Mouse (Mus musculus) heart, embryonic 10.5 days (tissue): ENCODE results near the gene Clp1. TPM values are rescaled to one million over a fixed set of nuclear protein-coding genes. Genes with fewer than 3 reads are reported as not detected.

ENCODE experiments used
- DNase-seq: peaks from one replicate; pipeline ENCODE4 v3.0.0-alpha.2; 2017; ENCODE audit warnings: low spot score
- H3K27ac ChIP-seq: fragments of 300-500 bp; sonication (generic); 2 replicates; pipeline ENCODE4 v1.5.1; 2016; ENCODE audit warnings: mild to moderate bottlenecking
- H3K27me3 ChIP-seq: fragments of 300-500 bp; sonication (generic); 2 replicates; pipeline ENCODE4 v1.6.1; 2016; ENCODE audit warnings: mild to moderate bottlenecking; ENCODE audit not compliant: poor library complexity, insufficient read depth, severe bottlenecking
- H3K36me3 ChIP-seq: fragments of 300-500 bp; sonication (generic); 2 replicates; pipeline ENCODE4 v1.6.1; 2016; ENCODE audit warnings: mild to moderate bottlenecking, moderate library complexity
- H3K4me1 ChIP-seq: fragments of 300-500 bp; sonication (generic); 2 replicates; pipeline ENCODE4 v1.6.1; 2016; ENCODE audit warnings: mild to moderate bottlenecking
- H3K4me3 ChIP-seq: fragments of 300-500 bp; sonication (generic); 2 replicates; pipeline ENCODE4 v1.5.1; 2016; ENCODE audit warnings: mild to moderate bottlenecking, moderate library complexity
- H3K9me3 ChIP-seq: fragments of 300-500 bp; sonication (generic); 2 replicates; pipeline ENCODE4 v1.6.1; 2016; ENCODE audit warnings: mild to moderate bottlenecking, moderate library complexity
- WGBS: fragments of 180-500 bp; shearing (Covaris S2); methylation state at CpG from one replicate; pipeline ENCODE4 v1.1.7; 2016; 5-methylcytosine and 5-hydroxymethylcytosine counted together
- polyA plus RNA-seq: library from polyadenylated mRNA; unstranded; fragments of >200 nt; fragmentation: Nextera tagmentation; extraction: Ambion mirVana; gene quantifications from 2 replicates; pipeline ENCODE4 v1.2.1, GENCODE M21; 2016

Clp1 gene
- polyA plus RNA-seq, 1 experiment from 2014 or later: 42.1 TPM

DNA sequence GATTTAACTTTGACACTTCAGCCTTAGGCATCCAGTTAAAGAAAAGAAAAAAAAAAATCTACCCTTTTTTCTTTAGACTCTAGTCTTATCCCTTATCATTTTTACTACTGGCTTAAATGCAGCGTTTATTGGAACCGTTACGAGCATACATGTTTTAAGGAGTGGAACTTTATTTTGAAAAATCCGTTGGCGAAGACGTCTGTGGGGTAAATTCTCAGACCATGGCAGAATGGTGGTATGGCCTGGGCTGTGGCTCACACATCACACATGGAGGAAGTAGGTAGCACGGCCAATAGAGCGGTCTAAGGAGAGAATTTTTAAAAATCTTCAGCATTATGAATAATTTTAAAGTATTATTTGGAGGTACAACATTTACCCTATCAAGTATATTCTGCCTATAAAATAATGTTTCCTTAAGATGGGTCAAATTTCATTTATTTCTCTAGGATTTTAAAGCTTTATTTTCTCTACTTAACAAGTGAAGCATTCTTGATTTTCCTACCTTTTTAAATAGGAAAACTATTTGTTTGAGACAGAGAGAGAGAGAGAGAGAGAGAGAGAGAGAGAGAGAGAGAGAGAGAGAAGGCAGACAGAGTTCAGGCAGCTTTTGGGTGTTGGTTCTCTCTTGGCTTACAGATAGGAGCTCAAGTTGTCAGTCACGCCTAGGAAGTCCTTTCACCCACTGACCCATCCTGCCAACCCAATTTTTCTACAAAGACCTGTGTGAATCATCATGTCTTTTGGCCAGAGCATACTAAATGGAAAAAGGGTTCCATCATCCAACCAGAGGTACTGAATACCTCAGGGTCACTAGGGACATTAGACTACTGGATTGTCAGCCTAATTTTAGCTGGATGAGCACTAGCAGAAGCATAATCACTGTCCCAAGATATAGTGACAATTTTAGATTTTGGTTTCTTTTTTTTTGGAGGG, 10.5 kb downstream of the Clp1 start:
- 32% methylated on average over 9 of the region's 9 CpGs for WGBS
- H3K27me3 ChIP-seq: no peaks in the 10 kb centered on the region
- H3K9me3 ChIP-seq: no peaks in the 10 kb centered on the region
- H3K4me1 ChIP-seq: peaks cover 15% of the 10 kb centered on the region
- no peak for DNase-seq
- peak overlapping the region; percentile 97 for H3K27ac ChIP-seq
- H3K36me3 ChIP-seq: peaks cover 6% of the 10 kb centered on the region; the same call in 1 of the 2 replicates
- H3K4me3 ChIP-seq: peak overlapping the region; percentile 90

- Histone ChIP-seq H3K4me3 (peak overlapping the region; percentile 90), H3K4me1 (peaks cover 15% of the 10 kb centered on the region), H3K36me3 (peaks cover 3% of the 10 kb centered on the region), H3K27ac (peak overlapping the region; percentile 97), H3K27me3 (no peaks in the 10 kb centered on the region), H3K9me3 (no peaks in the 10 kb centered on the region)
- DNase-seq: peak; percentile 97
- under 1% methylated on average over 33 of the region's 33 CpGs for WGBS
These were observed 11.4 kb downstream of the Clp1 start for GRCm38 (mm10) chr2:84715562-84716361.

- DNase-seq: peak; percentile 99
- Histone ChIP-seq H3K4me3 (peak within 1 kb of the TSS; percentile 90), H3K9me3 (no peaks in the 10 kb centered on the region), H3K27ac (peak within 1 kb of the TSS; percentile 97), H3K27me3 (no peaks in the 10 kb centered on the region), H3K36me3 (peaks cover 11% of the 10 kb centered on the region), H3K4me1 (peaks cover 15% of the 10 kb centered on the region)
- WGBS: under 1% methylated on average over 105 of the region's 107 CpGs
These were observed 12.2 kb downstream of the Clp1 start, which contains the start of gene Zdhhc5 for GRCm38 (mm10) chr2:84714811-84715561. Zdhhc5 (minus strand) TSS chr2:84715180.

DNA sequence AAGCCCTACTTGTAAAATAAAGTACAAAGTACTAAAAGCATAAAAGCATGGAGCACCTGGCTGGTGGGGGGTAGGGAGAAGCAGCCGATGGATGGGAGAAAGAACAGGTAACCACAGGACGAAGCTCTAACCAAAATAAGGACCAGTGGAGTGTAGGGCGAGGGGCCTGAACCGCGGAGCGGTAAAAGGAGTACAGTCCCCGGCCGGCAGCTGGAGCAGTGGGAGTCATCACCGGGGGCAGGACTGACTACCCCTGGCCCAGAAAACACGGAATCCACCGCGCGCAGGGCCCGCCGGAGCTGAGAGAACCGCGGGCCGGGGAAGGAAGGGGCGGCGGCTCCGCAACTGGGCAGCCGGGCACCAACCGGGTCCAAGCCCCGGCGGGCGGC, 12.7 kb downstream of the Clp1 start:
- WGBS: 0% methylated on average over 25 of the region's 26 CpGs

DNA sequence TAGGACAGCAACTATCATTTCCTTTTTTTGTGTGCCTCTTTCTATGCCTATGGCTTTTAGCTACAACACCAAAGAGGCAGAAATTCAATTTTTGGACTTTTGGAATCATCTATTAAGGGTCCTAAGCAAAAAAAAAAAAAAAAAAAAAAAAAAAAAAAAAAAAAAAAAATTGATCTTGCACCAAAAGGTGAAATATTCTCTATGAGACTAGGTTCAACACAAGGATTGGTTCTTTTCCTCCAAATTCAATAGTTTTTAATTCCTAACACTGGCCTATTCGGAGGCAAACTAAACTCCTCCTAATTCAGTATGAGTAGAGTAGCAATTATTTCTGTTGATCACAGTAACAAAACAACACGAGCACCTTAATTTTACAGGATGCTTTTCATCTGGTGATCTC, 15.3 kb downstream of the Clp1 start:
- WGBS: 91% methylated on average over 2 of the region's 2 CpGs
- no peaks in the 10 kb centered on the region for H3K27me3 ChIP-seq
- no peak overlapping the region for H3K27ac ChIP-seq
- no peaks in the 10 kb centered on the region for H3K9me3 ChIP-seq
- no peak overlapping the region for H3K4me3 ChIP-seq
- DNase-seq: no peak
- H3K36me3 ChIP-seq: peaks cover 38% of the 10 kb centered on the region
- H3K4me1 ChIP-seq: peaks cover 12% of the 10 kb centered on the region

More for the DNA sequence above, 12.7 kb downstream of the Clp1 start:
- Histone ChIP-seq H3K36me3 (peaks cover 16% of the 10 kb centered on the region), H3K4me1 (peaks cover 15% of the 10 kb centered on the region), H3K9me3 (no peaks in the 10 kb centered on the region), H3K27me3 (no peaks in the 10 kb centered on the region), H3K4me3 (peak overlapping the region; percentile 90), H3K27ac (peak overlapping the region; percentile 97)
- peak; percentile 84 for DNase-seq

- Histone ChIP-seq H3K4me1 (no peaks in the 10 kb centered on the region), H3K27ac (no peak overlapping the region), H3K27me3 (no peaks in the 10 kb centered on the region), H3K9me3 (no peaks in the 10 kb centered on the region), H3K4me3 (no peak overlapping the region), H3K36me3 (peaks cover 64% of the 10 kb centered on the region)
- DNase-seq: no peak
- 60% methylated on average over 1 of the region's 1 CpGs for WGBS
These were observed 19.6 kb downstream of the Clp1 start for GRCm38 (mm10) chr2:84707523-84707922.

DNA sequence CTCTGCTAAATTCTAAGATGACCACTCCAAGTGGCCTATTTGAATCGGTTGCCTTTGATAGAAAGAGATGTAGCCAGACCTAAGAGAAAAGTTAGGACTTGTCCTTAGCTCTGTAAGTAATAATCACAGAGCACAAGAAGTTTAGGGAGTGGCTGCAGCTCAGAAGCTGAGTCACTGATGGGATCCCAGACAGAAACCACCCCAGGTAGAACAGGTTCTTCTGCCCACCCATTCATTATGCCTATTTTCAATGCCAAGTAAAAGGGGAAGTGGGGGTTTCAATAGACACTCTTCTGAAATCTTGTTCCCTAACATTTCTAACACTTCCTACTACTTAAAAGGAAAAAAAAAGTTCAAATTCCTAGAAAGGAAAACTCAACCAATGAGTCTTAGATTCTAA, 21.9 kb downstream of the Clp1 start:
- H3K9me3 ChIP-seq: no peaks in the 10 kb centered on the region
- H3K36me3 ChIP-seq: peaks cover 74% of the 10 kb centered on the region
- no peak for DNase-seq
- no peak overlapping the region for H3K27ac ChIP-seq
- H3K4me3 ChIP-seq: no peak overlapping the region
- H3K4me1 ChIP-seq: no peaks in the 10 kb centered on the region
- H3K27me3 ChIP-seq: no peaks in the 10 kb centered on the region
- WGBS: 95% methylated on average over 1 of the region's 1 CpGs

GRCm38 (mm10) chr2:84704329-84704728, 22.8 kb downstream of the Clp1 start:
- no peak for DNase-seq
- Histone ChIP-seq H3K4me1 (no peaks in the 10 kb centered on the region), H3K9me3 (no peaks in the 10 kb centered on the region), H3K27me3 (no peaks in the 10 kb centered on the region), H3K4me3 (no peak overlapping the region), H3K36me3 (peaks cover 72% of the 10 kb centered on the region), H3K27ac (no peak overlapping the region)
- 65% methylated on average over 5 of the region's 5 CpGs for WGBS

- no peaks in the 10 kb centered on the region for H3K27me3 ChIP-seq
- no peaks in the 10 kb centered on the region for H3K4me1 ChIP-seq
- no peaks in the 10 kb centered on the region for H3K9me3 ChIP-seq
- DNase-seq: no peak
- H3K4me3 ChIP-seq: no peak overlapping the region
- peaks cover 71% of the 10 kb centered on the region for H3K36me3 ChIP-seq
- no peak overlapping the region for H3K27ac ChIP-seq
- WGBS: 89% methylated on average over 1 of the region's 1 CpGs
These were observed 23.7 kb downstream of the Clp1 start for GRCm38 (mm10) chr2:84703497-84703896.

GRCm38 (mm10) chr2:84695007-84695695, 32.0 kb downstream of the Clp1 start:
- no peak for DNase-seq
- Histone ChIP-seq H3K4me1 (no peaks in the 10 kb centered on the region), H3K27me3 (no peaks in the 10 kb centered on the region), H3K27ac (no peak overlapping the region), H3K4me3 (no peak overlapping the region), H3K36me3 (peaks cover 82% of the 10 kb centered on the region), H3K9me3 (no peaks in the 10 kb centered on the region)
- WGBS: 89% methylated on average over 5 of the region's 5 CpGs

GRCm38 (mm10) chr2:84690050-84690449, 37.1 kb downstream of the Clp1 start:
- H3K4me1 ChIP-seq: no peaks in the 10 kb centered on the region
- peaks cover 95% of the 10 kb centered on the region for H3K36me3 ChIP-seq
- no peaks in the 10 kb centered on the region for H3K27me3 ChIP-seq
- H3K9me3 ChIP-seq: no peaks in the 10 kb centered on the region
- no peak overlapping the region for H3K27ac ChIP-seq
- no peak overlapping the region for H3K4me3 ChIP-seq
- WGBS: 90% methylated on average over 12 of the region's 12 CpGs
- DNase-seq: no peak
